Mouse (Mus musculus): ENCODE measurements around the gene Slco1a6.
"Not testable (repeated sequence)": the region's sequence is repeated elsewhere in the genome, so short reads cannot be mapped to it uniquely, and the experiment has no call there.

Gene Slco1a6

GRCm38 (mm10) chr6:142208421-142208820 lies at the start of gene Slco1a6:
Slco1a6 (minus strand) TSS chr6:142208521.
- DNase-seq: no peak

- DNase-seq: not testable (repeated sequence)
These were observed 42.5 kb upstream of the Slco1a6 start for GRCm38 (mm10) chr6:142250738-142251307.

- no peak for DNase-seq
These were observed 36.7 kb upstream of the Slco1a6 start for GRCm38 (mm10) chr6:142245065-142245464.

- no peak for DNase-seq
These were observed 31.1 kb upstream of the Slco1a6 start for GRCm38 (mm10) chr6:142239468-142239867.

GRCm38 (mm10) chr6:142220138-142220537 lies 11.8 kb upstream of the Slco1a6 start:
- no peak for DNase-seq

- DNase-seq: no peak
These were observed 3.5 kb upstream of the Slco1a6 start for GRCm38 (mm10) chr6:142211821-142212220.

GRCm38 (mm10) chr6:142209749-142210148 lies 1.4 kb upstream of the Slco1a6 start:
- DNase-seq: no peak

- no peak for DNase-seq
These were observed 7.8 kb downstream of the Slco1a6 start for GRCm38 (mm10) chr6:142200524-142200923.

GRCm38 (mm10) chr6:142194245-142194644 lies 14.1 kb downstream of the Slco1a6 start:
- no peak for DNase-seq

- DNase-seq: no peak
These were observed 16.4 kb downstream of the Slco1a6 start for GRCm38 (mm10) chr6:142191962-142192361.

- DNase-seq: no peak
These were observed 20.9 kb downstream of the Slco1a6 start for GRCm38 (mm10) chr6:142187426-142187825.

GRCm38 (mm10) chr6:142185868-142186415 lies 22.4 kb downstream of the Slco1a6 start:
- no peak for DNase-seq

- DNase-seq: no peak
These were observed 44.9 kb downstream of the Slco1a6 start for GRCm38 (mm10) chr6:142163406-142163805.

GRCm38 (mm10) chr6:142161171-142161570 lies 47.1 kb downstream of the Slco1a6 start:
- DNase-seq: no peak

GRCm38 (mm10) chr6:142154081-142154480 lies 54.2 kb downstream of the Slco1a6 start:
- peak in 1 of 2 experiments; percentile 6 for DNase-seq

- DNase-seq: no peak
These were observed 60.0 kb downstream of the Slco1a6 start for GRCm38 (mm10) chr6:142148371-142148770.

- no peak for DNase-seq
These were observed 96.5 kb downstream of the Slco1a6 start for GRCm38 (mm10) chr6:142111667-142112305.

- no peak for DNase-seq
These were observed 117.2 kb downstream of the Slco1a6 start for GRCm38 (mm10) chr6:142091126-142091525.

- DNase-seq: not testable (repeated sequence)
These were observed 150.0 kb downstream of the Slco1a6 start for GRCm38 (mm10) chr6:142058281-142058680.

GRCm38 (mm10) chr6:142047689-142048088 lies 160.6 kb downstream of the Slco1a6 start:
- no peak for DNase-seq

GRCm38 (mm10) chr6:142045746-142046145 lies 162.6 kb downstream of the Slco1a6 start:
- DNase-seq: no peak

- DNase-seq: no peak
These were observed 166.4 kb downstream of the Slco1a6 start for GRCm38 (mm10) chr6:142041896-142042295.

GRCm38 (mm10) chr6:142040306-142041175 lies 167.8 kb downstream of the Slco1a6 start:
- DNase-seq: no peak
